Comparison of ENCODE assay signal across 26 mouse cellular contexts in the genomic region with DNA sequence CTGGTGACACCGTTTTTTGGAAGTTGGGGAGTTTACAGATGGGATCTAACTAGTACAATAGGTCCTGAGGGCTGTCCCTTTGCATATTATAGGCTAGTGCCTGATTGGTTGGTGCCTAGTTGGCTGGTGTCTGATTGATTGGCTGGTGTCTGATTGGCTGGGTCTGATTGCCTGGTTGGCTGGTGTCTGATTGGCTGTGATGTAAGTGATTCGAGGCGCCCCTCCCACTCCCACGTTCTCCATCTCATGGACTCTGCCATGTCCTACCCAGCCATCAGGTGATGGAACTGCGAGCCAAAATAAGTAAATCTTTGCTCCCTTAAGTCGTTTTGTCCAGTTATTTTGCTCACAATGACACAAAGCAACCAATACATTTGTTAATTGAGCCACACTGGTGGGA. TPM values are rescaled to one million over a fixed set of nuclear protein-coding genes. Genes with fewer than 3 reads are reported as not detected.
"Had no signal": no experiment of that assay in that cellular context is flagged by ENCODE, and none has a peak within 500 bp of the region (broad histone marks: within the 10 kb centered on the region; RNA-seq: fewer than 3 reads in every experiment).

No protein-coding gene starts in this region.

- H3K4me2 ChIP-seq: heart, embryonic 11.5 days; heart, embryonic 13.5 days; heart, embryonic 15.5 days; hindbrain, embryonic 12.5 days; hindbrain, embryonic 14.5 days; intestine, embryonic 15.5 days; kidney, embryonic 15.5 days; limb, embryonic 13.5 days; limb, embryonic 15.5 days; liver, embryonic 12.5 days had no signal

- H3K4me1 ChIP-seq: heart, embryonic 13.5 days; heart, embryonic 15.5 days; hindbrain, embryonic 10.5 days; hindbrain, embryonic 12.5 days; intestine, embryonic 15.5 days; kidney, embryonic 15.5 days; limb, embryonic 13.5 days; limb, embryonic 15.5 days; liver, embryonic 12.5 days had no signal

- H3K27ac ChIP-seq: gastrocnemius, adult 2 months; heart, adult 2 months; heart, embryonic 13.5 days; heart, embryonic 15.5 days; hindbrain, embryonic 10.5 days; hindbrain, embryonic 12.5 days; hindbrain, embryonic 14.5 days; intestine, embryonic 15.5 days; kidney, embryonic 15.5 days; limb, embryonic 13.5 days; limb, embryonic 15.5 days; liver, embryonic 12.5 days; liver, embryonic 14.5 days had no signal

- H3K4me3 ChIP-seq: gastrocnemius, adult 2 months; heart, adult 2 months; heart, embryonic 13.5 days; heart, embryonic 15.5 days; hindbrain, embryonic 10.5 days; hindbrain, embryonic 12.5 days; intestine, embryonic 15.5 days; kidney, embryonic 15.5 days; limb, embryonic 13.5 days; limb, embryonic 15.5 days; liver, embryonic 12.5 days had no signal

- DNase-seq: gastrocnemius, adult 2 months; gastrocnemius, postnatal 10 days; gastrocnemius, postnatal 25 days; heart, adult 2 months; heart, postnatal 4 days; kidney, adult 11 months; kidney, adult 8-10 months; kidney, postnatal 25 days; left cerebral cortex, postnatal 4 days; lung, adult 18-20 months had no signal

- H3K9me3 ChIP-seq: heart, embryonic 15.5 days; intestine, embryonic 15.5 days; limb, embryonic 13.5 days; limb, embryonic 15.5 days; liver, embryonic 12.5 days had no signal

- H3K27me3 ChIP-seq: heart, embryonic 13.5 days; heart, embryonic 15.5 days; hindbrain, embryonic 12.5 days; intestine, embryonic 15.5 days; kidney, embryonic 15.5 days; limb, embryonic 13.5 days; limb, embryonic 15.5 days; liver, embryonic 12.5 days had no signal

- ATAC-seq: hindbrain, embryonic 16.5 days; inflammation-experienced regulatory T-cells, adult 6 months; intestine, embryonic 15.5 days; liver, embryonic 12.5 days had no signal

- H3K36me3 ChIP-seq: heart, embryonic 13.5 days; heart, embryonic 15.5 days; hindbrain, embryonic 10.5 days; hindbrain, embryonic 12.5 days; intestine, embryonic 15.5 days; kidney, embryonic 15.5 days; limb, embryonic 13.5 days; limb, embryonic 15.5 days; liver, embryonic 12.5 days had no signal

- H3K9ac ChIP-seq: heart, embryonic 13.5 days; heart, embryonic 15.5 days; hindbrain, embryonic 12.5 days; hindbrain, embryonic 14.5 days; intestine, embryonic 15.5 days; kidney, embryonic 15.5 days; limb, embryonic 13.5 days; limb, embryonic 15.5 days; liver, embryonic 12.5 days; liver, embryonic 14.5 days had no signal

RNA-seq across cellular contexts. Expression of a gene that starts 49.2 kb away (rescaled TPM):
- total RNA-seq: gastrocnemius, postnatal 25 days; left cerebral cortex, postnatal 4 days had no signal

RNA-seq across cellular contexts. Expression of a gene that starts 51.5 kb away (rescaled TPM):
- total RNA-seq: granulocyte monocyte progenitor cell, adult 5-6 weeks; left cerebral cortex, postnatal 4 days had no signal
- polyA plus RNA-seq: liver, adult 2 months; liver, embryonic 12.5 days; liver, embryonic 14.5 days had no signal
